Mouse (Mus musculus): ENCODE results near the gene Rbm7. TPM values are rescaled to one million over a fixed set of nuclear protein-coding genes. Genes with fewer than 3 reads are reported as not detected.
A peak's percentile ranks its signal among the peaks of the same experiment; 100 is the strongest.
"Not testable (repeated sequence)": the region's sequence is repeated elsewhere in the genome, so short reads cannot be mapped to it uniquely, and the experiment has no call there.

The Rbm7 gene
- polyA plus RNA-seq (2011; ENCODE audit: insufficient read length, low read depth, missing spikeins): 65.5 and 68.6 TPM in 2 replicates

- Histone ChIP-seq H3K27ac (ENCODE audit: insufficient read depth, low read length) (peak within 1 kb of the TSS; percentile 67), H3K4me3 (ENCODE audit: insufficient read depth, low read length) (peak within 1 kb of the TSS; percentile 70), H3K4me1 (ENCODE audit: control insufficient read depth, insufficient read depth, low read length) (peaks cover 3% of the 10 kb centered on the region; the same call in 1 of the 2 replicates)
- TF ChIP-seq CTCF (IDR thresholded peaks at IDR 0.05; ENCODE audit: borderline replicate concordance, insufficient read depth, low read length) (no peak), POLR2A (IDR thresholded peaks at IDR 0.05; ENCODE audit: low read depth, low read length) (peak; percentile 86)
Observed at GRCm38 (mm10) chr9:48494817-48495547, at the start of gene Rbm7, which contains the start of gene Gm5617. Gene Rbm7 (minus strand): TSS chr9:48495299. Gene Gm5617 (plus strand): TSS chr9:48495442.

- H3K27ac ChIP-seq (ENCODE audit: insufficient read depth, low read length): no peak overlapping the region
- H3K4me3 ChIP-seq (ENCODE audit: insufficient read depth, low read length): no peak overlapping the region
- no peak for TF ChIP-seq CTCF (IDR thresholded peaks at IDR 0.05; ENCODE audit: borderline replicate concordance, insufficient read depth, low read length)
- no peak for TF ChIP-seq POLR2A (IDR thresholded peaks at IDR 0.05; ENCODE audit: low read depth, low read length)
- no peaks in the 10 kb centered on the region for H3K4me1 ChIP-seq (ENCODE audit: control insufficient read depth, insufficient read depth, low read length)
Observed at GRCm38 (mm10) chr9:48538688-48539087, 43.6 kb upstream of the Rbm7 start.

GRCm38 (mm10) chr9:48538044-48538645 lies 43.0 kb upstream of the Rbm7 start:
- TF ChIP-seq CTCF (IDR thresholded peaks at IDR 0.05; ENCODE audit: borderline replicate concordance, insufficient read depth, low read length) (no peak), POLR2A (IDR thresholded peaks at IDR 0.05; ENCODE audit: low read depth, low read length) (no peak)
- Histone ChIP-seq H3K27ac (ENCODE audit: insufficient read depth, low read length) (no peak overlapping the region), H3K4me3 (ENCODE audit: insufficient read depth, low read length) (no peak overlapping the region), H3K4me1 (ENCODE audit: control insufficient read depth, insufficient read depth, low read length) (no peaks in the 10 kb centered on the region)

DNA sequence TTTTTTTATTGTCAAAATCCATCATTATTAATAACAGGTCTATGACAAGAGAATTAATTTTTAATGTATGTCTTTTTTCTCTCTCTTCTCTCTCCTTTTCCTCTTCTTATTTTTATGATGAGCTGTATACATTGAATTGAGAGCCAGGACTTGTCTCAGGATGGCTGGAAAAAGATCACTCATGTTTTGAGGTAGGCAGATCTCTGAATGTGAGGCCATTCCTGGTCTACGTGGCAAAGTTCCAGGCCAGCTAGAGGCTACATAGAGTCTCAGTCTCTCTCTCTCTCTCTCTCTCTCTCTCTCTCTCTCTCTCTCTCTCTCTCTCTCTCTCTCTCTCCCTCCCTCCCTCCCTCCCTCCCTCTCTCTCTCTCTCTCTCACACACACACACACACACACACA lies 42.5 kb upstream of the Rbm7 start:
- H3K4me3 ChIP-seq (ENCODE audit: insufficient read depth, low read length); H3K27ac ChIP-seq (ENCODE audit: insufficient read depth, low read length): not testable (repeated sequence)

GRCm38 (mm10) chr9:48536414-48536813 lies 41.3 kb upstream of the Rbm7 start:
- no peak overlapping the region for H3K27ac ChIP-seq (ENCODE audit: insufficient read depth, low read length)
- H3K4me3 ChIP-seq (ENCODE audit: insufficient read depth, low read length): no peak overlapping the region
- H3K4me1 ChIP-seq (ENCODE audit: control insufficient read depth, insufficient read depth, low read length): no peaks in the 10 kb centered on the region
- no peak for TF ChIP-seq POLR2A (IDR thresholded peaks at IDR 0.05; ENCODE audit: low read depth, low read length)

More for the DNA sequence above, 42.5 kb upstream of the Rbm7 start:
- not testable (repeated sequence) for H3K4me1 ChIP-seq (ENCODE audit: control insufficient read depth, insufficient read depth, low read length)

- Histone ChIP-seq H3K27ac (ENCODE audit: insufficient read depth, low read length) (no peak overlapping the region), H3K4me1 (ENCODE audit: control insufficient read depth, insufficient read depth, low read length) (no peaks in the 10 kb centered on the region), H3K4me3 (ENCODE audit: insufficient read depth, low read length) (no peak overlapping the region)
- no peak for TF ChIP-seq POLR2A (IDR thresholded peaks at IDR 0.05; ENCODE audit: low read depth, low read length)
- no peak for TF ChIP-seq CTCF (IDR thresholded peaks at IDR 0.05; ENCODE audit: borderline replicate concordance, insufficient read depth, low read length)
Observed at GRCm38 (mm10) chr9:48532730-48533129, 37.6 kb upstream of the Rbm7 start.

DNA sequence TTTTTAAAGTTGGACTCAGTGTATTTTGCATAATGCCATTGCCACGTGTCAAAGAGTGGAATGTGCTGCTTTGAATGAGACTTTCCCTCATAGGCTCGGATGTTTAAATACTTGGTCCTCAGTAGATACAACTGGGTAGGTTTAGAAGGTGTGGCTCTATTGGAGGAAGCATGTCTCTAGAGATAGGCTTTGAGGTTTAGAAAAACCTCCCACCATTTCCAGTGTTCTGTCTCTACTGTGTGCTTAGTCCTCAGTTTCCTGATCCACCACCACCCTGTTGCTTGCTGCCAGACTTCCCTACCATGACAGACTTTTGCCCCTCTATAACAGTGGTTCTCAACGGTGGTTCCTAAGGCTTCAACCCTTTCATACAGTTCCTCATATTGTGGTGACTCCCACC lies 37.1 kb upstream of the Rbm7 start:
- Histone ChIP-seq H3K4me3 (ENCODE audit: insufficient read depth, low read length) (no peak overlapping the region), H3K4me1 (ENCODE audit: control insufficient read depth, insufficient read depth, low read length) (no peaks in the 10 kb centered on the region), H3K27ac (ENCODE audit: insufficient read depth, low read length) (no peak overlapping the region)
- TF ChIP-seq POLR2A (IDR thresholded peaks at IDR 0.05; ENCODE audit: low read depth, low read length): no peak
- no peak for TF ChIP-seq CTCF (IDR thresholded peaks at IDR 0.05; ENCODE audit: borderline replicate concordance, insufficient read depth, low read length)

DNA sequence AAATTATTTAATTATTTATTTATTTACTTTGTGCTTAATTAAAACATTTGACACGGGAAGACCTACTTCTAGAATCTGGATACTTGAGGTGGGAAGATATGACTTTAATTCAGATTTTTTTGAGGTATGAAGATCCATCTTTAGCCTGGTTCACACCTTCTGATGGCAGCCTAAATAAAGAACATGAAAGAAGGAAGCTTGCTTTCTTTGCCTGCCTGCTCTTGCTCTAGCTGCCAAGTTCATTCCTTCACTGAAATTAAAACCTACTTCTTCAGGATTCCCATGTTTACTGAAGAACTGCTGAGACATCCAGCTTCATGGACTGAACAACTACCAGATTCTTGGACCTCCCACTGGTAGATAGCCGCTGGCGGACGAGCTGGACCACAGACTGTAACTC lies 36.2 kb upstream of the Rbm7 start:
- no peak overlapping the region for H3K4me3 ChIP-seq (ENCODE audit: insufficient read depth, low read length)
- TF ChIP-seq POLR2A (IDR thresholded peaks at IDR 0.05; ENCODE audit: low read depth, low read length) (no peak), CTCF (IDR thresholded peaks at IDR 0.05; ENCODE audit: borderline replicate concordance, insufficient read depth, low read length) (no peak)
- no peak overlapping the region for H3K27ac ChIP-seq (ENCODE audit: insufficient read depth, low read length)
- no peaks in the 10 kb centered on the region for H3K4me1 ChIP-seq (ENCODE audit: control insufficient read depth, insufficient read depth, low read length)

- Histone ChIP-seq H3K27ac (ENCODE audit: insufficient read depth, low read length) (no peak overlapping the region), H3K4me3 (ENCODE audit: insufficient read depth, low read length) (no peak overlapping the region), H3K4me1 (ENCODE audit: control insufficient read depth, insufficient read depth, low read length) (no peaks in the 10 kb centered on the region)
- no peak for TF ChIP-seq CTCF (IDR thresholded peaks at IDR 0.05; ENCODE audit: borderline replicate concordance, insufficient read depth, low read length)
- TF ChIP-seq POLR2A (IDR thresholded peaks at IDR 0.05; ENCODE audit: low read depth, low read length): no peak
Observed at GRCm38 (mm10) chr9:48526520-48526919, 31.4 kb upstream of the Rbm7 start.

DNA sequence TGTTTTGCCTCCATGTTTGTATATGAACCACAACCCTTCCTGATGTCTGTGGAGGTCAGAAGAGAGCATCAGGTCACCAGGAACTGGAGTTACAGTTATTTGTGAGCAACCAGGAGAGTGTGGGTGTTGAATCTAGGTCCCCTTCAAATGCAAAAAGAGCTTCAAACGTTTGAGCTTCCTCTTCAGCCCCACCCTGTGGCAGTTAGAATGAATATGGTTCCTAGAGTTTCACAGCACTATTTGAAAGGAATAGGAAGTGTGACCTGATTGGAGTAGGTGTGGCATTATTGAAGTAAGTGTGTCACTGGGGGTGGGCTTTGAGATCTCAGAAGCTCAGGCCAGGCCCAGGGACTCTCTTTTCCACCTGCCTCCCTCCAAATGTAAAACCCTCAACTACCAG lies 30.5 kb upstream of the Rbm7 start:
- Histone ChIP-seq H3K4me3 (ENCODE audit: insufficient read depth, low read length) (no peak overlapping the region), H3K27ac (ENCODE audit: insufficient read depth, low read length) (no peak overlapping the region), H3K4me1 (ENCODE audit: control insufficient read depth, insufficient read depth, low read length) (no peaks in the 10 kb centered on the region)
- TF ChIP-seq POLR2A (IDR thresholded peaks at IDR 0.05; ENCODE audit: low read depth, low read length) (no peak), CTCF (IDR thresholded peaks at IDR 0.05; ENCODE audit: borderline replicate concordance, insufficient read depth, low read length) (no peak)

DNA sequence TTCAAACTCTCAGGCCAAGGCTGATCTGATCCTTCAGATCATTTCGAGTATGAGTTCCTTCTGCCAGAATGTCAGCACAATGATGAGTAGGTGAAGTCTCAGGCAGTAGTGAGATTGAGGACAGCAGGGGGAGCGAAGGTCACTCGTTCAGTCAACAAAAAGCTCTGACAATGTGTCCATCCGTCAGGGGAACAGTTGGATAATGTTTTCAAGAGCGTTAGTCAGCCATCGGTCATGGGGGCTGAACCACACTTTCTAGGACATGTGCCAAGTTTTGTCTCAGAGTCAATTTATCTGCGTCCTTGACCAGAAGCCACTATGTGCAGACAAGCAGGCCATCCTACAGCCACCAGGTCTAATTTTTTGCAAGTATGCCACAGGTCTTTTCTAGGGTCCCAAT lies 25.3 kb upstream of the Rbm7 start:
- not testable (repeated sequence) for H3K4me3 ChIP-seq (ENCODE audit: insufficient read depth, low read length); H3K4me1 ChIP-seq (ENCODE audit: control insufficient read depth, insufficient read depth, low read length); H3K27ac ChIP-seq (ENCODE audit: insufficient read depth, low read length)
